Mouse (Mus musculus) frontal cortex, postnatal 14 days (tissue): ENCODE measurements around the gene Cd24a.

ENCODE experiments used
- DNase-seq, 2 experiments: peaks; one replicate each; pipeline ENCODE4 v3.0.0; 2022; ENCODE audit warnings: low spot score in 2 of 2

Cd24a gene

GRCm38 (mm10) chr10:43581260-43581659 is 3.2 kb downstream of the Cd24a start:
- no peak for DNase-seq

- DNase-seq: no peak
Measured at GRCm38 (mm10) chr10:43584538-43584937, 6.5 kb downstream of the Cd24a start.

GRCm38 (mm10) chr10:43588470-43589177 is 10.5 kb downstream of the Cd24a start:
- DNase-seq: no peak

- no peak for DNase-seq
Measured at GRCm38 (mm10) chr10:43591477-43591876, 13.4 kb downstream of the Cd24a start.

GRCm38 (mm10) chr10:43593182-43593581 is 15.1 kb downstream of the Cd24a start:
- no peak for DNase-seq

GRCm38 (mm10) chr10:43594187-43594586 is 16.1 kb downstream of the Cd24a start:
- no peak for DNase-seq

GRCm38 (mm10) chr10:43594894-43595293 is 16.8 kb downstream of the Cd24a start:
- DNase-seq: no peak

- DNase-seq: no peak
Measured at GRCm38 (mm10) chr10:43598067-43598726, 20.1 kb downstream of the Cd24a start.

GRCm38 (mm10) chr10:43601039-43601438 is 23.0 kb downstream of the Cd24a start:
- DNase-seq: no peak

- DNase-seq: no peak
Measured at GRCm38 (mm10) chr10:43601511-43602396, 23.7 kb downstream of the Cd24a start.

GRCm38 (mm10) chr10:43603975-43604686 is 26.0 kb downstream of the Cd24a start:
- DNase-seq: no peak

- no peak for DNase-seq
Measured at GRCm38 (mm10) chr10:43604687-43605250, 26.7 kb downstream of the Cd24a start.

GRCm38 (mm10) chr10:43605901-43606300 is 27.8 kb downstream of the Cd24a start:
- DNase-seq: no peak

- DNase-seq: no peak
Measured at GRCm38 (mm10) chr10:43609507-43609906, 31.4 kb downstream of the Cd24a start.

- DNase-seq: no peak
Measured at GRCm38 (mm10) chr10:43609958-43610357, 31.9 kb downstream of the Cd24a start.

- DNase-seq: no peak
Measured at GRCm38 (mm10) chr10:43611081-43611480, 33.0 kb downstream of the Cd24a start.

GRCm38 (mm10) chr10:43619059-43619531 is 41.0 kb downstream of the Cd24a start:
- no peak for DNase-seq

GRCm38 (mm10) chr10:43619939-43620338 is 41.9 kb downstream of the Cd24a start:
- no peak for DNase-seq

- no peak for DNase-seq
Measured at GRCm38 (mm10) chr10:43623510-43623909, 45.4 kb downstream of the Cd24a start.

- no peak for DNase-seq
Measured at GRCm38 (mm10) chr10:43624362-43624761, 46.3 kb downstream of the Cd24a start.

GRCm38 (mm10) chr10:43624791-43625398 is 46.8 kb downstream of the Cd24a start:
- no peak for DNase-seq
